Mouse (Mus musculus) cerebellum, adult 8-10 months (tissue): ENCODE measurements around the gene Galr3.

Experiments
- DNase-seq: peaks from one replicate; pipeline ENCODE4 v3.0.0; 2022

Gene Galr3

GRCm38 (mm10) chr15:79060887-79061565, 19.3 kb downstream of the Galr3 start:
- no peak for DNase-seq

DNA sequence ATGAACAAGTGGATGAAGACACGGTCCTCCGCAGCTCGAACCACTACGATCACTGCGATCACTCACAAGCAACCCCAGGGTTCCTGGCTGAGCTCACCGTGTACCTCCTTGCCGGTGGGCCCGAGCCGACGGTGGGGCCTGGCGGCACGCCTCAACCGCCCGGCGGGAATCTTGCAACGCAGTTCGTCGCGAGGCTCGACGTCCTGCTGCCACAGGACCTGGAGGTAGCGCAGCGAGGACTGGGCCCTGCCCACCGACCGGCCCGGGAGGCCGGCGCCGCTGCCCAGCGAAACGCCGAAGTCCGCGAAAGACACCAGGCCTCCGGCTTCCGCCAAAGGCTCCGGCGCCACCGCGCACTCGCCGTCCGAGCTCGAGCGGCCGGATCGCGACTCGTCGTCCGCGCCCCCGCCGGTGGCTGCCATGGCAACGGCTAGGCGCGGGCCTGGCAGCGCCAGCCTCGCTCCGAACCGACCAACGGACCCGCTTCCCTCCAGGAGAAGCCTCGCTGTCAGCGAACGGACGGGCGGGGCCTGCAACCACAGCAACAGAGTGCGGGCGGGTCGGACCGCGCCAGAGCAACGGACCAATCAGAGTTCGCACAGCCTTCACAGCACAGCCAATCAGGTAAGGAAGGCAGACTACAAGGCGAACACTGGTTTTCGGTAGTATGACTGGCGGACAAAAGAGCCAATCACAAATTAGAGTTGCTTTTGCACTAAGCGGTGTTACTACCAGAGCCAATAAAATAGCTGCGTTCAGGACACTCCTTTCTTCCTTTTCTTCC, 20.9 kb downstream of the Galr3 start, which contains the start of gene Ankrd54:
Ankrd54 (minus strand) TSS at position 518 of the 784 bp plus-strand sequence.
- peak; percentile 96 for DNase-seq

- no peak for DNase-seq
Measured at GRCm38 (mm10) chr15:79063160-79063740, 21.6 kb downstream of the Galr3 start.

DNA sequence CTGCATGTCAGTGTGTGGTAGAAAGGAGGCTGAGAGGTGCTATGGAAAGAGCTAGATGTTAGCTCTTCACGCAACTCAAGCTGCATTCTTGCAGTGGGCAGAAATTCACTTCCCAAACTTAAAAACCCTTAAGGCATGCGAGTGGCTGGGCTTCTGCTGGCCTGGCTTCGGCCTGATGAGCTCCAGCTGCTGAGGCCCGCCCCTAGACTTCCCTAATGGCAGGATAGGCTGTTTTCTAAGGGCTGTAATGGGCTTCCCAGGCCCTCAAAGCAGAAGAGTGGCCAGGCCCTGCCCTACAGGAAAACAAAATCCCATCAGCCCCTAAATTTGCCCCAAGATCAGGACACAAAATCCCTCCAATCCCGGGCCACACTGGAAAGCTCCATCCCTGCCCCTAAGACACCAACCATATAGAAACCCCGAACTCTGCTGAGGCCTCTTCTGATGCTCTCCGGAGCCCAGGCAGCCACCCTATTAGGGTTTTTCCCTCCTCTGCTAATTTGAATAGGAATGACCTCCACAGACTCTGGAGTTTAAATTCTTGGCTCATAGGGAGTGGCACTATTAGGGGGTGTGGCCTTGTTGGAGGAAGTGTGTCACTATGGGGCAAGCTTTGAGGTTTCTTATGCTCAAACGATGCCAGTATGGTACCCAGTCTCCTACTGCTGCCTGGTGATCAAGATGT, 23.5 kb downstream of the Galr3 start:
- no peak for DNase-seq

- DNase-seq, result no peak
Measured at GRCm38 (mm10) chr15:79066276-79066675, 24.6 kb downstream of the Galr3 start.

DNA sequence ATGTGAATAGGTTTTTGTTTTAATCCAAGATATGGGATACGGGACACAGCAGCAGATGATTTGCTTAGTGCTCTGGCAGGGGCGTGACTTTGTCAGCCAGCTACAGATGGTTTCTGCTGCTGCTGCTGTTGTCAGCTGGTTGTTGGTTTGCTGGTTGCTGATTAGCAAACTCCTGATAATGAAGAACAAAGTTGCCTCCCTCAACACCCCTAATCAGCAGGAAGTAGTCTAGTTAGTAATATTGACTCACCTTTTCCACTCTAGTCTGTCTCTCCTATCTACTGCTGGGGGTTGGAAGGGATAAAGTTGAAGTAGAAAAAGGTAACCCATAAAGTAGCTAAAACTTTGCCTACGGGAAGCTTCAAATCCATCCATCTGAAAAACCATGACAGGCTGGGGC, 25.9 kb downstream of the Galr3 start:
- DNase-seq, result no peak

GRCm38 (mm10) chr15:79068416-79068815, 26.7 kb downstream of the Galr3 start:
- DNase-seq, result no peak

- peak; percentile 57 for DNase-seq
Measured at GRCm38 (mm10) chr15:79071117-79072039, 29.7 kb downstream of the Galr3 start.

DNA sequence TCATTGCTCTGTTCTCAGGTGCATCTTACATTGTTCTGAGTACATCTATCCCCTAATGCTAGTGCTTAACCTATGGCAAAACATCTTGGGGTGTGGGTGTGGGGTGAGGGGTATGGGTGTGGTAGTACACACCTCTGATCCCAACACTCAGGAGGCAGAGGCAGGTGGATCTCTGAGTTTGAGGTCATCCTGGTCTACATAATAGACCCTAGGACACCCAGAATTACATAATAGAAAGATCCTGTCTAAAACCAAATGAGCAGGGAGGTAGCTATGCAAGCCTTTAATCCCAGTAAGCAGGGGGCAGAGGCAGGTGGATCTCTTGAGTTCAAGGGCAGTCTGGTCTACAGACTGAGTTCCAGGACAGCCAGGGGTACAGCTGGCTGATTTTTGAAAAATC, 32.1 kb downstream of the Galr3 start:
- DNase-seq, result no peak

GRCm38 (mm10) chr15:79074446-79074845, 32.8 kb downstream of the Galr3 start:
- no peak for DNase-seq

DNA sequence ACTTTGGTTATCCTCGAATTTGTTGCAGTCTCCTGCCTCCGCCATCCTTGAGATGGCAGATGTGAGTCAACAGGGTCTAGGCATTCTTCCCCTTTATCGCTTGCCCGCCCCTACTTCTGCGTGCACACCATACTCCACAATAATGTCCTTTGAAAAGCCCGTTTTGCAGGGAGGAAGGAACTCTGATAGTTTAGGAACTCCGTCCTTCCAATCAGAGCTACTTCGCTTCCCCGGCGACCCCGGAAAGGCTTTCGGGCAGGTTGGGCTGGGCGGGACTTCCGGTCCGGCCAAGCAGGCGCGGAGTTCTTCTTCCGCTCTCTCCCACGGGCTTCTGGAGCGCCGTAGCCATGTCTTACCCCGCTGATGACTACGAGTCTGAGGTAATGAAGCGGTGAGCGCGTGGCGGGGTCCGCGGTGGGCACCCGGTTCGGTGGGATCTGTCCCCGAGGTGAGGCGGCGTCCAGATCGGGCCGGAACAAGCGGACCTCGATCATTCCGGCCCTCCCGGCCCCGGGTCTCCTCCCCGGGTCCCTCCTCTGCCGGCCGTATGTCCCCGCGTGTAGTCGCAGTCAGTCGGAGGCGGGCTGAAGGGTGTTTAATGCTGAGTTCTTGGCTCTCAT, 33.3 kb downstream of the Galr3 start, which contains the start of gene Eif3l:
Eif3l (plus strand) TSS at position 267 of the 620 bp plus-strand sequence.
- DNase-seq, result peak; percentile 78

- no peak for DNase-seq
Measured at GRCm38 (mm10) chr15:79075658-79076365, 34.1 kb downstream of the Galr3 start.

DNA sequence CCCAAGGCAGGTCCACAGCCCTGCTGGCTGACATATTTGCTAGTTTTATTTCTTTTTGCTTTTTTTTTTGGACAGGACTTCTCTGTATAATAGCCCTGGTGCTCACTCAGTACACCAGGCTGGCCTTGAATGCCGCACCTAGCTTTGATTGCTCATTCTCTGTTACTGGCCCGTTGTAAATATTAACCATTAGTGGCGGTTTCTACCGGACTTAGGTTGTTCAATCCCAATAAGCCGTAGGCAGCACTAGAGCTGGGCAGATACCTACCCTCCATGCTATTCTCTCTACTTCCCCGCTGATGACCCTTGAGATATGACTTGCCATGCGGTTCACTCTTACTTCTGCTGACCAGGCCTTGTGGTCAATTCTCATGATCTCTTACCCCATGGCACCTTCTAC, 37.9 kb downstream of the Galr3 start:
- no peak for DNase-seq

GRCm38 (mm10) chr15:79092284-79092683, 50.6 kb downstream of the Galr3 start:
- no peak for DNase-seq
